Mouse (Mus musculus): ENCODE measurements at regions not wholly inside any gene's neighbourhood (a gene's known extent, or its start where the extent isn't known, plus 50 kb on each side); places are given as distances from the start of the nearest gene placed in this dataset.

DNA sequence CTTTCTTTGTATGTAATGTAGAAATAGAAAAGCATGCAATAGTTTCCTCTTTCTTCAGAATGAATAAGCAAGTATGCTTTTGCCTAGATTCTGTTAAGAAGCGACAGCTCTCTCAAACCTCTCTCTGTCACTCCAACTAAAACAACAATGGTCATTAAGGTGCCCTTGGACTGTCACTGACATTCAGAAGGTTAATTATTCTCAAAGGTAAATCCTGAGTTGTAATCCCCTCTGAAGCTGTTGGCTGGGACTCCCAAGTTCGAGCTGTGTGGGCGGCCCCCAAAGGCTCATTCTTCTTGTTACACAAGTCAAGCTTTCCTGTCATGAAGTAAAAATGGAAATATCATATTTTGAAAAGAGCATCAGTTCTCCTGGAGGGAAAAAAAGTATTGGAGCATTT is 153.6 kb upstream of the Cdkn3 start:
- peaks cover 13% of the 10 kb centered on the region for H3K4me1 ChIP-seq
- WGBS = 78% methylated on average over 3 of the region's 3 CpGs
- H3K4me3 ChIP-seq = no peak overlapping the region
- no peak overlapping the region for H3K4me2 ChIP-seq (replicated peaks)
- no peak overlapping the region for H3K27ac ChIP-seq
- no peaks in the 10 kb centered on the region for H3K9me3 ChIP-seq
- H3K36me3 ChIP-seq = no peaks in the 10 kb centered on the region
- H3K9ac ChIP-seq = no peak overlapping the region
- H3K27me3 ChIP-seq (replicated peaks) = no peaks in the 10 kb centered on the region
- ATAC-seq (ENCODE audit: low FRiP score, low read depth) = no peak

DNA sequence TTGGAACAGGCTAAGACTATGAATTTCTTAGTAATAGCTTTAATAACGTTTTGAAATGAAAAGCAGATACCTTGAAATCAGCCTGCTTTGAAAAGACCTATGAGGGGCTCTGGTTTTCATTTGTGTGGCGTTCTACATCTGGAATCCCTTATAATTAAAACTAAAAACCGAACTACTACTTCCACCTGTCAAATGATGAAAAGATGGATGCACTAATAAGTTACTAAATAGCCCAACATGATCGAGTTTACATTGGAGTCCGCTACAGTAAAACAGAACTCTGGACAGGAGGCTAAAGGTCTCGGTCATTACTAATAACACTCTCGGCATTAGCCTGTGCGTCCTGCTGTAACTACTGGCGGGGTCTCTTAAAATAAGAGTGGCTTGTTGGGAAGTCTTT is 154.3 kb upstream of the Cdkn3 start:
- Histone ChIP-seq H3K27ac (no peak overlapping the region), H3K27me3 (replicated peaks) (no peaks in the 10 kb centered on the region), H3K9me3 (no peaks in the 10 kb centered on the region), H3K4me1 (peaks cover 13% of the 10 kb centered on the region), H3K9ac (no peak overlapping the region), H3K4me2 (replicated peaks) (no peak overlapping the region), H3K4me3 (no peak overlapping the region), H3K36me3 (no peaks in the 10 kb centered on the region)
- WGBS = 52% methylated on average over 9 of the region's 9 CpGs
- no peak for ATAC-seq (ENCODE audit: low FRiP score, low read depth)

DNA sequence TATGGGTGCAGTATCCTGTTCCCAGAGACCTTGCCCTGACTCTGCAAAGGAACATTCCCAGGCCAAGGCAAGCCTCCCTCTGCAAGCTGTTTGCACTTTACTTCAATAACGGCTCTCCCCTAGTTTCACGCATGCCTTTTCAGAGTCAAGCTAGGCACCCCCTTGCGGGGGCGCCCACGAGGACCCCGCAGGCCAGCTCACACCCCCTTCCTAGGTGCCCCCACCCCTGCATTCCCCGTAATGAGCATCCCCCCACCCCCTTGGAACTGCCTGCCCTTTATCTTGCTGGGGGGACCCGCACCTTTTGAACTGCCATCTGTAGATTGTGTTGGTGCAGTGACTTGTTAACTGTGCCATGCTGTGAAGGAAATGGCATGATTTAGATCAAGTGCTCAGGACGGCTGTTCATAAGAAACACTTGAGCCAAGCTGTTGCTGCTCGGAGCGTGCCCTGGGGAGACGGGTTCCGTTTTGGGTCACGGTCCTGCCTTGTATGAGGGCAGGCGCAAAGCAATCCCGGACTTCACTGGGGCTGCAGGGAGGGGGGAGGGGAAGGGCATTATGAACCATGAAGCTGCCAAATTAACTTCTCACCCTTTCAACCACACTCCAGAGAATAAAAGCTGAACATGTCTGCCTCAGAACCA is 155.3 kb upstream of the Cdkn3 start:
- Histone ChIP-seq H3K27me3 (replicated peaks) (no peaks in the 10 kb centered on the region), H3K36me3 (no peaks in the 10 kb centered on the region), H3K27ac (no peak overlapping the region), H3K4me2 (replicated peaks) (peak overlapping the region; percentile 50), H3K9me3 (no peaks in the 10 kb centered on the region), H3K4me3 (no peak overlapping the region), H3K9ac (0 out of 2 replicates have a peak overlapping the region, but pooled peaks have one; percentile 17), H3K4me1 (peaks cover 13% of the 10 kb centered on the region)
- ATAC-seq (ENCODE audit: low FRiP score, low read depth) = peak; percentile 80
- 4% methylated on average over 16 of the region's 16 CpGs for WGBS

DNA sequence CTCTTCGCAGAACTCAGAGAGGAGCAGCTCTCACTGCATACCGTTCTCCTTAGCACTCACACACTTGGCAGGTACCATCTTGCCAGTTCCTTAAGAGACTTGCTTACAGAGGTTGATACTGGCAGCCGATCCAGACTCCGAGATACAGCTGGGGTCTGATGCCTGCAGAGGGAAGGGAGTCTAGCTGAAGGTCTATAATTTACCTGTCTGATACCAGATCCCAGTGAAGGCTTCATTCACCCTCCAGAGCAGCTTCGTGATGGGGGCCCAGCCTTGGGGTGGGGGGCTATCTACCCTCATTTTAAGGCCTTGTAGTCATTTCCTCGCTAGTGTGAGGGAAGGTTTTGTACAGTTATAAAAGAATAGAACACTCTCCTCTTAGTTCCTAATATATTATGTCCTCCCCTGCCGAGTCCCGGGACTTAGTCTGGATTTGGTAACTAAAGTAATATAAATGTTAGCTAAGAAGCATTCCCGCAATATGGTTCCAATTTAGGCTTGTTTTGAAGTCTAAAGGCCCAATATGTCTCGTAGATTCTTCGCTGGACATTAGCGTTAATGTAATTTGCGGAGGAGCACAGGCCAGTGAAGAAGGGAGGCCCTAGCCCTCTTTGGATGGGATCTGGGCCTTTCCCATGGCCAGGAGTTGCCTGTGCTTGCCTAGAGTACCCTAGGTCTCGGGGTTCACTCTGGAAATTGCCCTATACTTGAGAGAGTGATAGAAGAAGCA is 156.0 kb upstream of the Cdkn3 start:
- no peak for ATAC-seq (ENCODE audit: low FRiP score, low read depth)
- Histone ChIP-seq H3K36me3 (no peaks in the 10 kb centered on the region), H3K4me1 (peaks cover 13% of the 10 kb centered on the region), H3K9me3 (no peaks in the 10 kb centered on the region), H3K27me3 (replicated peaks) (no peaks in the 10 kb centered on the region), H3K4me3 (no peak overlapping the region), H3K9ac (no peak overlapping the region), H3K27ac (no peak overlapping the region), H3K4me2 (replicated peaks) (peak overlapping the region; percentile 50; the same call in 1 of the 2 replicates)
- 71% methylated on average over 14 of the region's 14 CpGs for WGBS

DNA sequence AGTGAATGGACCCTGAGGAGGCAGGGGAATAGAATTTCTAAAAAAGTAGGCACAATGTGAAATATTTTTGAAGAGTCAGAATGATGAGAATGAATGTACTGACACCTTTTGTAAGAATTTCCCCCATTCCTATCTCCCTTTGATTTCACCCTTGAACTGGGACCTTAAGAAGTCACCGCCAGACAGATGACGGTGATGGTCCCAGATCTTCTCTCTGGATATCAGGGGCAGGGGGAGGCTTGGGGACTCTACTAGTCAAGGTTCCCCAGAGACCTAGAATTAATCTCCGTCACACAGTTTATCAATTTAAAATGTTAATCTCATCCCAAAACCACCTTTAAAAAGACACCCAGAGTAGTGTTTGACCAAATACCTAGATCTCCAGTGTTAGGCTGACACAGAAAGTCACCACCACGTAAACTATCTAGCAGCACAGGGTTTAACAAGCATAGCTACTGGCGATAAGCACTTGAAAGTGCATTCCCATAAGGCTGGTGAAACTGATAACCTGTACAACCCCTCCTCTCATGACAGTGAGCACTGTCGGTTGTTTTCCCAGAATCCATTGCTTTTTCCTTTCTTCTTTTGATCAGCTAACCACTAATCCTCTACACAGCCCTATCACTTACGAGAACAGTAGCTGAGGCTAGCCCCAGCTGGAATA is 163.5 kb upstream of the Cdkn3 start:
- Histone ChIP-seq H3K9me3 (no peaks in the 10 kb centered on the region), H3K9ac (no peak overlapping the region), H3K27ac (no peak overlapping the region), H3K4me1 (peaks cover 1% of the 10 kb centered on the region; the same call in 1 of the 2 replicates), H3K27me3 (replicated peaks) (no peaks in the 10 kb centered on the region), H3K4me2 (replicated peaks) (no peak overlapping the region), H3K36me3 (no peaks in the 10 kb centered on the region), H3K4me3 (no peak overlapping the region)
- no peak for ATAC-seq (ENCODE audit: low FRiP score, low read depth)
- WGBS = 92% methylated on average over 7 of the region's 7 CpGs

DNA sequence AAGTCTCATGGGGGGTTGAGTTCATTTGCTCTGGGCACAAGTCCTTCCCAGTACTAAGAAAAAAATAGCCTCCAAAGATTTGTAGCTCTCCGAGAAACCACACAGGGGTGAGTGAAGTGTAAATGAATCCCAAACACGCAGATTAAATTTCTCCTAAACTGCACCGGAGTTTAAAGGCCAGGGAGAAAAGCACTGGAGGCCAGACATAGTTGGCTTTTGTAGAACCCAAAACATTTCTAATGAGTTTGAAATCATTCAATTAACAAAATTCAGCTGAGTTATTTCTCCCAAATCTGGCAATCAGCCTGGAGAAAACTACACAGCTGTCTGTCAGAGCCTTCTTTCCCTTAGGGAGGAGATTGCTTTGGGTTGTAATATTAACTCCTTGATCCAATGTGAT is 166.2 kb upstream of the Cdkn3 start:
- Histone ChIP-seq H3K4me3 (no peak overlapping the region), H3K9ac (no peak overlapping the region), H3K36me3 (no peaks in the 10 kb centered on the region), H3K4me2 (replicated peaks) (no peak overlapping the region), H3K27me3 (replicated peaks) (no peaks in the 10 kb centered on the region), H3K4me1 (peaks cover 4% of the 10 kb centered on the region; the same call in 1 of the 2 replicates), H3K9me3 (no peaks in the 10 kb centered on the region), H3K27ac (no peak overlapping the region)
- 72% methylated on average over 3 of the region's 3 CpGs for whole genome bisulfite sequencing
- ATAC-seq (ENCODE audit: low FRiP score, low read depth) = no peak

DNA sequence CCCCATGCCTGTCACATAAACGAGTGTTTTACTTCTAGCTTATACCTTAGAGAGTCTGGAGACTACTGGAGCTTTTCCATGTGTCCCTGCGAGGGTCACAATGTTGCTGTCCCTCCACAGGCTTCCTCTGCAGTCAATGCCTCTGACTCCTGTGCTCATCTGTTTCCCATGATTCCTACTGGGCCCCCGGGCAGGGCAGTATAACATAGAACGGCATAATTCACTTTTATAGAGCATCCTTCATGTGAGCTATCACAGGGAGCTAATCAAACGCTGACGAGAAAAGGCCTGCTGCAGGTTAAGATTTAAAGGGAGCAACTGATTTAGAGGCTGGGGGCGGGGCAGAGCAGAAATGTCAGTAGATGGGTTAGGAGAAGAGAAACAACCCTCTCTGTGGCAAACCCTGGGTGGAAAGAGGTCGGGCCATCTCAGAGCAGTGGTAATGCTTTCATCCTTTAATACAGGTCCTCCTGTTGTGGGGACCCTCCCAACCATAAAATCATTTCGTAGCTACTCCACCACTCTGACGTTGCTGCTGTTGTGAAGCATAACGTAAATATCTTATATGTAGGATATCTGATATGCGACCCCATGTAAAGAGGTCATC is 168.5 kb upstream of the Cdkn3 start:
- Histone ChIP-seq H3K27ac (no peak overlapping the region), H3K9ac (no peak overlapping the region), H3K4me2 (replicated peaks) (no peak overlapping the region), H3K36me3 (no peaks in the 10 kb centered on the region), H3K4me3 (no peak overlapping the region), H3K9me3 (no peaks in the 10 kb centered on the region), H3K27me3 (replicated peaks) (no peaks in the 10 kb centered on the region), H3K4me1 (peaks cover 4% of the 10 kb centered on the region; the same call in 1 of the 2 replicates)
- 47% methylated on average over 12 of the region's 12 CpGs for WGBS
- ATAC-seq (ENCODE audit: low FRiP score, low read depth) = peak; percentile 75

DNA sequence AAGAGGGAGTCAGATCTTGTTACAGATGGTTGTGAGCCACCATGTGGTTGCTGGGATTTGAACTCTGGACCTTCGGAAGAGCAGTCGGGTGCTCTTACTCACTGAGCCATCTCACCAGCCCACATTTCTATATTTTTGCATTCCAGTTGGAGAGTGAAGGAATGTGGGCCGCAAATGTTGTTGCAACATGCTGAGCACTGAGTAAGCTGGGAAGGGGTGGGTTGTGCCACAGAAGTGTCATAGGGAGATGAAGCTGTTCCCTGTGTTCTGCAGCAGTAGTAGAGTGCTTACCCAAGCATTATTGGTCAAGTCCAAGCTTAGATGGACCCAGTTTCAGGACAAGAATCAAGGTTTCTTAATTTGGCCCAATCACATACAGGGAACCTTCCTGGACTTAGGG is 169.1 kb upstream of the Cdkn3 start:
- WGBS = 93% methylated on average over 3 of the region's 3 CpGs
- H3K36me3 ChIP-seq = no peaks in the 10 kb centered on the region
- ATAC-seq (ENCODE audit: low FRiP score, low read depth) = no peak

DNA sequence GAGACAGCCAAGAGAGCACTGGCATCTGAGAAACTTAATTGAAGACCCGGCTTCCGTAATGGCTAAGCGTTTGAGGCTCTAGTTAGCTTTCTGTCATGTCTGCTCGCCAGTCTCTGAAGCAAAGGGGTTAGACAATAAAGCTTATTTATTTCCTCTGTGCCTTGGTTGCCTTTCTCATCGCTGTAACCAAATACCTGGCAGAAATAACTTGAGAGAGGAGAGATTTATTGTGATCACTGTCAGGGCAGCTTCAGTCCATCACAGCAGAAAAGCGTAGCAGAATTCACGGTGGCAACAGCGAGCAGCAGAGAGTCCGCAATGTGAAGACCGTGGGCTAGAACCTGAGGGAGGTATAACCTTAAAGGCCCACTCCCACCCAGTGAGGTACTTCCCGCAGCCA is 174.2 kb upstream of the Cdkn3 start:
- no peaks in the 10 kb centered on the region for H3K27me3 ChIP-seq (replicated peaks)
- no peak overlapping the region for H3K4me2 ChIP-seq (replicated peaks)
- H3K4me1 ChIP-seq = 0 out of 2 replicates have a peak, but pooled peaks cover 3% of the 10 kb centered on the region
- 0 out of 2 replicates have a peak, but pooled peaks have one; percentile 33 for ATAC-seq (ENCODE audit: low FRiP score, low read depth)
- WGBS = 63% methylated on average over 11 of the region's 11 CpGs
- no peaks in the 10 kb centered on the region for H3K36me3 ChIP-seq
- H3K9ac ChIP-seq = no peak overlapping the region
- H3K27ac ChIP-seq = no peak overlapping the region
- H3K9me3 ChIP-seq = no peaks in the 10 kb centered on the region
- no peak overlapping the region for H3K4me3 ChIP-seq

More for the DNA sequence above, 169.1 kb upstream of the Cdkn3 start:
- no peak overlapping the region for H3K27ac ChIP-seq
- peaks cover 5% of the 10 kb centered on the region; the same call in 1 of the 2 replicates for H3K4me1 ChIP-seq
- no peaks in the 10 kb centered on the region for H3K9me3 ChIP-seq
- H3K27me3 ChIP-seq (replicated peaks) = no peaks in the 10 kb centered on the region
- no peak overlapping the region for H3K9ac ChIP-seq
- no peak overlapping the region for H3K4me3 ChIP-seq
- H3K4me2 ChIP-seq (replicated peaks) = no peak overlapping the region

DNA sequence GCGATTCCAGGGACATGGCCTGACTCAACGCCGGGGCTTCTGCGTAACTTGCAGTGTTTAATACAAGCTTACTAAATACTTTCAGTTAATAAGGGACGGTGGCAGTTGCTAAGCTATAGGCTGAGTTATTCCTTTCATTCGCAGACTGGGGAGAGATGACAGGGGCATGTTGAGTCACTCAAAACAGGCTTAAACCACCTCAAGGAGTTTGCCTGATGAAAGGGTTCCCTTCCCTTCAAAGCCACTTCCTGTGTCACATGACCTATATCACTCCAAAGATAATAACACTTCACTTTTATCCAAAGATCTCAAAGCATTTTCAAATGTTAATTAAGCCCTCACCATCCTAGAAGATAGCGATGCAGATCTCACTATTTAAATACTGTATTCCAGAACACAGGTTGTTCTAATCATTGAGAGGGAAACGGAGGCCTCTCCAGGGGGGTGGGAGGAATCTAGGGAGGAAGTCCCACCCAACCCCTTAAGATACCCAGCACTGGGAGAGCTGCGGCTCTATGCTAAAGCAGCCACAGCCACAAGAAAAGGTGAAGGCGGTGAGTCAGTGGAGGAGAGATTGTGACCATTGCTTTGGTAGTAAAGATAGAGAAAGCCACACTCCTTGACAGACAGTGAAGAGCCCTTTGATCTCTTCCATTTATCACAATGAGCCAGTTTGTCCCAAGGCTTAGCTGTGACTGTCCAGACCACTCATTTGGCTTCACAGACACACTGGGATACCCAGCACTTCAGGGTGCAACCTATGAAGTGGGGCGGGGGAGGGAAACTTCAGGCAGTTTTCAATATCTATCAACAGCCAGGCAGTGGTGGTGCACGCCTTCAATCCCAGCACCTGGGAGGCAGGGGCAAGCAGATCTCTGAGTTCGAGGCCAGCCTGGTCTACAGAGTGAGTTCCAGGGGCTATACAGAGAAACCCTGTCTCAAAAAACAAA is 182.0 kb upstream of the Cdkn3 start:
- no peaks in the 10 kb centered on the region for H3K4me1 ChIP-seq
- WGBS = 74% methylated on average over 13 of the region's 13 CpGs
- H3K36me3 ChIP-seq = no peaks in the 10 kb centered on the region
- H3K27ac ChIP-seq = no peak overlapping the region
- H3K4me2 ChIP-seq (replicated peaks) = no peak overlapping the region
- no peak for ATAC-seq (ENCODE audit: low FRiP score, low read depth)
- no peaks in the 10 kb centered on the region for H3K27me3 ChIP-seq (replicated peaks)
- no peaks in the 10 kb centered on the region for H3K9me3 ChIP-seq
- H3K4me3 ChIP-seq = no peak overlapping the region
- H3K9ac ChIP-seq = no peak overlapping the region

DNA sequence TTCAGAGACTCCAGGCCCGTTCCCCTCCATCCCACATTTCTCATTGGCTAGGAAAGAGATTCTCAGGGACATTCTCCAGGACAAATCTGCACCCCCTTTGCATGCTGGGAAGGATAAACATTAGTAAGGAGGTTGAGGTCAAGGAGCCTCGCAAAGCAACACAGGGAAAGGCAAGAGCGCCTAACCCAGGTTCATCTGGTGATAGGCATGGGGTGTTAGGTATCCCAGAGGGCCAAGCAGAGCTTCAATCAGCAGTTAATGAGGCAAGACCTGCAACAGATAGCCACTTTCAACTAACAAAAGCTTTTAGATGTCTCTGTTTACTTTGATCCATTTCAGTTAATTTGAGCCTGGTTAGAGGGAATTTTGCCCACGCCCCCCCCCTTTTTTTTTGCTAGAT is 184.5 kb upstream of the Cdkn3 start:
- no peaks in the 10 kb centered on the region for H3K36me3 ChIP-seq
- no peak overlapping the region for H3K27ac ChIP-seq
- WGBS = 51% methylated on average over 4 of the region's 4 CpGs

More for the DNA sequence above, 184.5 kb upstream of the Cdkn3 start:
- H3K4me3 ChIP-seq = no peak overlapping the region
- H3K4me1 ChIP-seq = no peaks in the 10 kb centered on the region
- no peaks in the 10 kb centered on the region for H3K27me3 ChIP-seq (replicated peaks)
- H3K9ac ChIP-seq = no peak overlapping the region
- no peak for ATAC-seq (ENCODE audit: low FRiP score, low read depth)
- no peaks in the 10 kb centered on the region for H3K9me3 ChIP-seq
- no peak overlapping the region for H3K4me2 ChIP-seq (replicated peaks)
